In the genomic region with DNA sequence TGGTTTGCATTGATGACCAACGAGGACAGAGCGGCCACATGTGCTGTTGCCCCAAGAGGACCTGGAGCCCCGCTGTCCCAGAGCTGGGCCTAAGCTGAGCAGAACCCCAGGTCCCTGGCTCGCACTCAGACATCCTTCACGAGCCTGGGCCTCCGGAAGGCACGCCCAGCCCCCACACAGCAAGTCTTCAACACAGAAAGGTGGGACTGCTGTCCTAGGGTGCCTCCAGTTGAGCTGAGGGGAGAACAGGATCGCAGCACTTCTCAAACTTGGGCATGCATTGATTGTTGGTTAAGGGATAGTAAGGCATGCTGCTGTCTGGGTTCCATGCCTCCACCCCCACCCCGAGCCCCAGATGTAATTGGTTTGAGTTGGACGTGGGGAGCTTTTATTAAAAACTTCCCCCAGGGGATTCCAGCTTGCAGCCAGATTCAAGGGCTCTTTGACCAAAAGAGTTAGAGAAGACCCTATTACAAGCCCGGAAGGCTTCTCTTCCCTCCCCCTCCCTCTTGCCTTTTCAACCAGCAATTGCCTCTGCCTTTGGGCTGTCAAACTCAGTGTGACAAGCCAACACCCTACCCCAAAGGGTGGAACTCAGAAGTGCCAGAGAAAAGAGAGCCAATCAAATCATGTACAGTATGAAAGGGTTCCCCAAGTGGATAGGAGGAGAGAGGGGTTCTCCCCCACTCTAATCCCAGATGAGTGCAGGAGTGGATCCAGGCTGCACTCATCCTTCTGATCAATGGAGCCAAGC, we compare ENCODE assay signal across 8 mouse cellular contexts. TPM values are rescaled to one million over a fixed set of nuclear protein-coding genes. Genes with fewer than 3 reads are reported as not detected.
DNase-seq lines count a peak whose midpoint lies in the region; ATAC-seq and TF ChIP-seq lines count a peak whose summit lies in the region.

No protein-coding gene starts in this region.

- ATAC-seq in frontal cortex, adult (ENCODE audit: low TSS enrichment) = peak; percentile 71
- peak; percentile 67 for ATAC-seq in forebrain, embryonic 12.5 days (ENCODE audit: low FRiP score)
- no peak; the same call in none of the 2 replicates for ATAC-seq in erythroid progenitor cell, adult 5-6 weeks (replicated peaks; ENCODE audit: low FRiP score, poor library complexity, severe bottlenecking)

- H3K9me3 ChIP-seq in forebrain, embryonic 12.5 days = no peaks in the 10 kb centered on the region

- peak overlapping the region; percentile 59 for H3K4me3 ChIP-seq in testis, adult 2 months (ENCODE audit: control insufficient read depth, low read depth, low read length)
- H3K4me3 ChIP-seq in forebrain, embryonic 12.5 days (replicated peaks) = peak overlapping the region; percentile 46
- peak overlapping the region; percentile 35 for H3K4me3 ChIP-seq in myocyte

- no peaks in the 10 kb centered on the region for H3K36me3 ChIP-seq in testis, adult 2 months (ENCODE audit: control insufficient read depth, insufficient read depth, low read length)
- no peaks in the 10 kb centered on the region for H3K36me3 ChIP-seq in forebrain, embryonic 12.5 days (replicated peaks)
- H3K36me3 ChIP-seq in myocyte (ENCODE audit: control insufficient read depth, insufficient read depth) = no peaks in the 10 kb centered on the region

- DNase-seq in frontal cortex, postnatal 10 days (ENCODE audit: low spot score in 2 of 2) = no peak
- no peak for DNase-seq in testis, postnatal 14 days (ENCODE audit: low spot score)
- peak; percentile 22 to 40 for DNase-seq in layer of hippocampus, postnatal 14 days (ENCODE audit: low spot score in 2 of 2)

- H3K27ac ChIP-seq in testis, adult 2 months (ENCODE audit: control insufficient read depth, insufficient read depth, low read depth, low read length) = peak overlapping the region; percentile 22; the same call in 1 of the 2 replicates
- H3K27ac ChIP-seq in forebrain, embryonic 12.5 days = peak overlapping the region; percentile 71

- no peak for TF ChIP-seq CTCF in testis, adult 2 months (IDR thresholded peaks at IDR 0.05; ENCODE audit: control insufficient read depth, insufficient read depth, insufficient replicate concordance, low read depth, low read length)

- peak overlapping the region; percentile 0 for H3ac ChIP-seq in myocyte (ENCODE audit: control insufficient read depth, insufficient read length)

- peaks cover 12% of the 10 kb centered on the region for H3K4me1 ChIP-seq in testis, adult 2 months (ENCODE audit: control insufficient read depth, insufficient read depth, low read length)
- peaks cover 16% of the 10 kb centered on the region for H3K4me1 ChIP-seq in forebrain, embryonic 12.5 days

- H3K79me2 ChIP-seq in myocyte (ENCODE audit: control insufficient read depth, insufficient read depth) = no peaks in the 10 kb centered on the region

- WGBS in forebrain, embryonic 12.5 days = 2% methylated on average over 11 of the region's 11 CpGs

- H3K4me2 ChIP-seq in forebrain, embryonic 12.5 days = peak overlapping the region; percentile 72
- H3K4me2 ChIP-seq in myocyte (ENCODE audit: low read depth) = peak overlapping the region; percentile 92

- peak overlapping the region; percentile 50 for H3K9ac ChIP-seq in forebrain, embryonic 12.5 days

- H3K27me3 ChIP-seq in testis, adult 2 months (ENCODE audit: control insufficient read depth, insufficient read depth, low read length) = no peaks in the 10 kb centered on the region
- peaks cover 6% of the 10 kb centered on the region for H3K27me3 ChIP-seq in forebrain, embryonic 12.5 days
- no peaks in the 10 kb centered on the region for H3K27me3 ChIP-seq in myocyte (ENCODE audit: control insufficient read depth, insufficient read depth, insufficient read length)

- no peak for TF ChIP-seq POLR2A in testis, adult 2 months (IDR thresholded peaks at IDR 0.05; ENCODE audit: control insufficient read depth, low read depth, low read length)
- TF ChIP-seq POLR2A in myocyte (IDR thresholded peaks at IDR 0.05; ENCODE audit: insufficient read length, low read depth) = no peak

TF ChIP-seq in myocyte, 11 proteins besides CTCF, POLR2A, EP300 and RAD21:
- no peak for TF ChIP-seq E2F4 (IDR thresholded peaks at IDR 0.05; ENCODE audit: insufficient read depth)
- TF ChIP-seq MYOD1 (IDR thresholded peaks at IDR 0.05; ENCODE audit: control insufficient read depth in 1 of 3, insufficient read length in 2 of 3, low read depth in 2 of 3) = no peak

RNA-seq across cellular contexts. Expression of a gene that starts 1.0 kb away (rescaled TPM):
- 14.3 and 71.9 TPM in 2 replicates for polyA plus RNA-seq in testis, adult 2 months (2012; rRNA removed)
- polyA plus RNA-seq in forebrain, embryonic 12.5 days (2016; fragmentation: Nextera tagmentation; extraction: Ambion mirVana) = 72.0 and 73.3 TPM in 2 replicates
- 100 to 1,000 TPM; 233 to 237 TPM for total RNA-seq in layer of hippocampus, postnatal 14 days (2021)
- polyA plus RNA-seq in myocyte (2012; fragmentation: generic; extraction: Trizol) = 29.6 TPM
- 27.2 and 35.3 TPM in 2 replicates for total RNA-seq in erythroid progenitor cell, adult 5-6 weeks (2015; ENCODE audit: low replicate concordance)
- total RNA-seq in erythroid progenitor cell, adult 5-6 weeks (2017; ENCODE audit: low replicate concordance) = 23.0 and 23.6 TPM in 2 replicates

RNA-seq across cellular contexts. Expression of a gene that starts 12.0 kb away (rescaled TPM):
- polyA plus RNA-seq in testis, adult 2 months (2012; rRNA removed) = 28.6 and 29.6 TPM in 2 replicates
- polyA plus RNA-seq in forebrain, embryonic 12.5 days (2016; fragmentation: Nextera tagmentation; extraction: Ambion mirVana) = not detected in 2 replicates
- 1 to 10 TPM; 2.3 to 5.2 TPM for total RNA-seq in layer of hippocampus, postnatal 14 days (2021)
- not detected for polyA plus RNA-seq in myocyte (2012; fragmentation: generic; extraction: Trizol)
- not detected in 2 replicates for total RNA-seq in erythroid progenitor cell, adult 5-6 weeks (2015; ENCODE audit: low replicate concordance)
- total RNA-seq in erythroid progenitor cell, adult 5-6 weeks (2017; ENCODE audit: low replicate concordance) = not detected in 2 replicates

Comparison
In these comparisons a context has a peak if more than half of its experiments do, and no peak if none do; other contexts are left out.
1. DNase-seq: peak in layer of hippocampus, postnatal 14 days (2 of 2); none in frontal cortex, postnatal 10 days (0 of 2) and testis, postnatal 14 days (single experiment).
2. RNA of a gene that starts 12.0 kb away (polyA plus RNA-seq): 28.6 to 29.6 TPM in testis, adult 2 months; not detected in forebrain, embryonic 12.5 days and not detected in myocyte (single experiment); every median in the first group is over 10 times any median in the second.
3. Peak in every context shown above with its lines, with median percentiles within 50 percentile points of each other: H3K4me3 ChIP-seq.